Comparison of ENCODE assay signal across 8 mouse cellular contexts in the genomic region with DNA sequence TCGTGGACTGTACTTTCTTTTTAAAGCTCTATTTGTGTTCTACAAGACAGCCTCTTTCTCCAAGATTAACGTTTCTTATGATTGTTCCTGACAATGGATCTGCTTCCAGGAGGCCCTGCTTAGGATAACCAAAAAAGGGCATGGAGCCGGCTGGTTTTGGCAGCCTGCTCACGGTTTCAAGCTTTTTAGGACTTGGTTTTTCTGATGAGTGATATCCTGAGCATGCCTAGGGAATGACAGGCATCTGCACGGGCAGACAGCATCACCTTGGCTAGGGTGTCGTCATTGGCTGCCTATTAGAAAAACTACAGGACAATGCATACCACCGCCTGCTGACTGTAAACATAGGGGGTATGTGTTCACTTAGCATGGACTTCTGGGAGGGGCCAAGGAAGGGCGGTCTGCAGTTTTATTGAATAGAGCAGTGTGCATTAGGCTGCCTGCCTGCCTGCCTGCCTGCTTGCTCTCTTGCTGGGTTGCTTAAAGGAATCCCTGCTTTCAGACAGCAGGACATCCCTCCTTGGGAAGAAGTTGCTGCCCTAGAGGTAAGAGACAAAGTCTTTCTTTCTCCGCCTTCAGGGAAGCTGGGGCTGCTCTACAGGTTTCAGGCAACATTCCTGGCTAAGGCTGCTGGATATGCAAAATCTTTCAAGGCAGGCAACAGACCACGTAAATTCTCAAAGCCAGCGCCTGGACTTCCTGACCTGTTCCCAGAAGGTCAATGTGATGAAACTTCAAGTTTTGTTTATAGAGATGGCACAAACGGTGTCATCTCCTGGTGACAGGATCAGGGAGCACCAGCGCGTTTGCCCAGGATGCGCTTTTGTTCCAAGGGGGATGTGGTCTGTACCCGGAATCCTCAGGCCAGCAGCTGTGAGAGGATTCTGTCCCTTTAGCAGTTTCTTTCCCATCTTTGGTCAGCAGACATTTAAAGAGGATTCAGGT. TPM values are rescaled to one million over a fixed set of nuclear protein-coding genes. Genes with fewer than 3 reads are reported as not detected.
DNase-seq lines count a peak whose midpoint lies in the region; ATAC-seq and TF ChIP-seq lines count a peak whose summit lies in the region.

A gene (plus strand): TSS at position 380 of the 945 bp plus-strand sequence.

- no peaks in the 10 kb centered on the region for H3K4me1 ChIP-seq in bone marrow, adult 2 months (ENCODE audit: control insufficient read depth, insufficient read depth, low read length)
- H3K4me1 ChIP-seq in intestine, embryonic 15.5 days (replicated peaks) = peaks cover 12% of the 10 kb centered on the region; the same call in 1 of the 2 replicates
- H3K4me1 ChIP-seq in limb, embryonic 13.5 days = peaks cover 65% of the 10 kb centered on the region
- H3K4me1 ChIP-seq in midbrain, postnatal 0 days (ENCODE audit: insufficient read depth, low read length) = 0 out of 2 replicates have a peak, but pooled peaks cover 8% of the 10 kb centered on the region

- TF ChIP-seq POLR2A in bone marrow, adult 2 months (IDR thresholded peaks at IDR 0.05; ENCODE audit: borderline replicate concordance, control insufficient read depth, low read depth, low read length) = no peak

- H3K27me3 ChIP-seq in intestine, embryonic 15.5 days (replicated peaks) = no peaks in the 10 kb centered on the region
- no peaks in the 10 kb centered on the region for H3K27me3 ChIP-seq in limb, embryonic 13.5 days
- no peaks in the 10 kb centered on the region for H3K27me3 ChIP-seq in midbrain, postnatal 0 days (ENCODE audit: insufficient read depth, low read length)

- peak within 1 kb of the TSS; percentile 7 for H3K4me3 ChIP-seq in bone marrow, adult 2 months (replicated peaks; ENCODE audit: control insufficient read depth, low read depth, low read length)
- peak within 1 kb of the TSS; percentile 42 for H3K4me3 ChIP-seq in intestine, embryonic 15.5 days (replicated peaks)
- H3K4me3 ChIP-seq in limb, embryonic 13.5 days = peak within 1 kb of the TSS; percentile 54
- H3K4me3 ChIP-seq in midbrain, postnatal 0 days (ENCODE audit: low read depth, low read length) = peak within 1 kb of the TSS; percentile 27

- H3K4me2 ChIP-seq in intestine, embryonic 15.5 days (replicated peaks) = peak within 1 kb of the TSS; percentile 52
- H3K4me2 ChIP-seq in limb, embryonic 13.5 days (replicated peaks) = peak within 1 kb of the TSS; percentile 74
- H3K4me2 ChIP-seq in midbrain, postnatal 0 days (ENCODE audit: low read depth, low read length, poor library complexity, severe bottlenecking) = peak within 1 kb of the TSS; percentile 40

- H3K9me3 ChIP-seq in intestine, embryonic 15.5 days = no peaks in the 10 kb centered on the region
- H3K9me3 ChIP-seq in limb, embryonic 13.5 days = no peaks in the 10 kb centered on the region
- H3K9me3 ChIP-seq in midbrain, postnatal 0 days (ENCODE audit: low read length) = no peaks in the 10 kb centered on the region

- no peak for TF ChIP-seq CTCF in bone marrow, adult 2 months (IDR thresholded peaks at IDR 0.05; ENCODE audit: control insufficient read depth, insufficient read depth, low read length)
- TF ChIP-seq CTCF in midbrain, postnatal 0 days (IDR thresholded peaks at IDR 0.05) = no peak

- ATAC-seq in intestine, embryonic 15.5 days = peak; percentile 91
- peak; percentile 92 for ATAC-seq in limb, embryonic 13.5 days (ENCODE audit: low FRiP score, low read depth)
- peak; percentile 20; the same call in 1 of the 2 replicates for ATAC-seq in midbrain, postnatal 0 days (ENCODE audit: low FRiP score)
- ATAC-seq in activated CD4-positive, CD25-positive, alpha-beta regulatory T cell, adult 4 months = no peak

- no peaks in the 10 kb centered on the region for H3K36me3 ChIP-seq in intestine, embryonic 15.5 days
- H3K36me3 ChIP-seq in limb, embryonic 13.5 days = no peaks in the 10 kb centered on the region
- no peaks in the 10 kb centered on the region for H3K36me3 ChIP-seq in midbrain, postnatal 0 days (ENCODE audit: insufficient read depth, low read length)

- H3K27ac ChIP-seq in bone marrow, adult 2 months (ENCODE audit: control insufficient read depth, insufficient read depth, low read depth, low read length, poor library complexity) = peak within 1 kb of the TSS; percentile 25; the same call in 1 of the 2 replicates
- peak within 1 kb of the TSS; percentile 83 for H3K27ac ChIP-seq in intestine, embryonic 15.5 days
- H3K27ac ChIP-seq in limb, embryonic 13.5 days = peak within 1 kb of the TSS; percentile 79
- H3K27ac ChIP-seq in midbrain, postnatal 0 days (ENCODE audit: low read depth, low read length) = no peak within 1 kb of the TSS

- peak; percentile 70 for DNase-seq in ES-CJ7 (ENCODE audit: low read depth, low spot score)
- peak in 1 of 2 experiments; percentile 38 for DNase-seq in gastrocnemius, postnatal 36 days
- DNase-seq in midbrain, postnatal 0 days (ENCODE audit: low spot score) = peak; percentile 15
- DNase-seq in cerebellum, adult 18-20 months = no peak

- intact Hi-C loops in gastrocnemius, postnatal 36 days (cut with DNase I) = no loop called here

- whole genome bisulfite sequencing in bone marrow, adult 2 months = 40% methylated on average over 16 of the region's 16 CpGs
- 6% methylated on average over 16 of the region's 16 CpGs for WGBS in intestine, embryonic 15.5 days
- 11% methylated on average over 16 of the region's 16 CpGs for WGBS in limb, embryonic 13.5 days
- 8% methylated on average over 16 of the region's 16 CpGs for WGBS in midbrain, postnatal 0 days

- H3K9ac ChIP-seq in intestine, embryonic 15.5 days = peak within 1 kb of the TSS; percentile 46
- peak within 1 kb of the TSS; percentile 76 for H3K9ac ChIP-seq in limb, embryonic 13.5 days
- no peak within 1 kb of the TSS; the same call in 1 of the 2 replicates for H3K9ac ChIP-seq in midbrain, postnatal 0 days (replicated peaks; ENCODE audit: low read length, poor library complexity, severe bottlenecking)

RNA-seq across cellular contexts. Expression of the gene that starts here (rescaled TPM):
- 70.5 and 93.3 TPM in 2 replicates for polyA plus RNA-seq in bone marrow, adult 2 months (2011; ENCODE audit: insufficient read depth, insufficient read length, low replicate concordance, missing spikeins)
- total RNA-seq in gastrocnemius, postnatal 36 days (2021) = 10 to 100 TPM; 25.8 to 26.6 TPM
- 338 and 366 TPM in 2 replicates for polyA plus RNA-seq in intestine, embryonic 15.5 days (2015; fragmentation: Nextera tagmentation; extraction: Ambion mirVana)
- polyA plus RNA-seq in limb, embryonic 13.5 days (2015; fragmentation: Nextera tagmentation; extraction: Ambion mirVana) = 326 and 328 TPM in 2 replicates
- 20.5 and 20.7 TPM in 2 replicates for total RNA-seq in midbrain, postnatal 0 days (2014; rRNA removed)
- polyA plus RNA-seq in midbrain, postnatal 0 days (2015; fragmentation: Nextera tagmentation; extraction: Ambion mirVana) = 37.4 and 40.5 TPM in 2 replicates
- not detected for polyA plus RNA-seq in activated CD4-positive, CD25-positive, alpha-beta regulatory T cell, adult 4 months (2017; shearing (Covaris generic))

Comparison
In these comparisons a context has a peak if more than half of its experiments do, and no peak if none do; other contexts are left out.
1. RNA of the gene that starts here (polyA plus RNA-seq): 338 to 366 TPM in intestine, embryonic 15.5 days, 326 to 328 TPM in limb, embryonic 13.5 days, 70.5 to 93.3 TPM in bone marrow, adult 2 months and 37.4 to 40.5 TPM in midbrain, postnatal 0 days; not detected in activated CD4-positive, CD25-positive, alpha-beta regulatory T cell, adult 4 months; every median in the first group is over 10 times any median in the second.
2. DNase-seq: peak in ES-CJ7 (single experiment) and midbrain, postnatal 0 days (single experiment); none in cerebellum, adult 18-20 months (0 of 2).
3. Peak in every context shown above with its lines, with median percentiles within 50 percentile points of each other: H3K4me3 ChIP-seq and H3K4me2 ChIP-seq.